9 mouse cellular contexts compared by ENCODE assay signal in the genomic region with DNA sequence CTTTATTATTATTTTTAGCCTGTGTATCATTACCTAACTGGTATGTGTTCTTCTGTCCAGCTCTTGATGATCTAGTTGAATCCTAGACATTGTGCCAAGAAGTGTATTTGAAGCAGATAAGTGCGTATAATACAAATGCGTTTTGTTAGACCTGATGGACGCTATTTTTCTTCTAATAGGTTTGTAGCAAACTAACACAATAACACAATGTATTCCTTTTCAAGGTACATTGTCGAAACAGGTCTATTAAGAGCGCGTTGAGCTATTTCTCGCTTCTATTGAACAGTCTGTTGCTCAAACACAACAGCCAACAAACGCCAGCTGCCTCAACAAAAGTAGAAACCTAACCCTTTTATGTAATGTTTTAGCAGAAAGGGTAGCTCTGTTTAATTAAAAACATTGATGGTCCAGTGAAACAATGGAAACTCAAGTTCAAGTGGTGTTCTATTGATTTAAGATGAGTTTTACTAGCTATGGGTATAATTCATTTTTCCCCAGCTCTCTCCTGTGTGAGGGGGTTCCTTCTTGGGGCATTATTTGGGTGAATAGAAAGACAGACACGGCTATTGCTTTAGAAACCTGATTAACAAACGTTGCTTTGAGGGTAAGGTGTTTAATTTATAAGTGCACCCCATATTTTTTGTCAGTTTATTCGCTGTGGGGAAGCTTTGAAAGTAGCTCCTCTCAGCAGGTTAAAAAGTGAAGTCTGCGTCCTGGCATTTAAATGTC. TPM values are rescaled to one million over a fixed set of nuclear protein-coding genes. Genes with fewer than 3 reads are reported as not detected.
DNase-seq lines count a peak whose midpoint lies in the region; ATAC-seq and TF ChIP-seq lines count a peak whose summit lies in the region.
"Had no signal": no experiment of that assay in that cellular context is flagged by ENCODE, and none has a peak within 500 bp of the region (broad histone marks: within the 10 kb centered on the region; RNA-seq: fewer than 3 reads in every experiment).

No protein-coding gene starts in this region.

- TF ChIP-seq POLR2A in small intestine, adult 2 months (IDR thresholded peaks at IDR 0.05; ENCODE audit: low read depth, low read length): no peak

- no peak overlapping the region for H3K4me2 ChIP-seq in lung, embryonic 14.5 days
- H3K4me2 ChIP-seq in limb, embryonic 12.5 days: peak overlapping the region; percentile 77

- no peak for TF ChIP-seq CTCF in lung, embryonic 14.5 days (IDR thresholded peaks at IDR 0.05; ENCODE audit: low read depth)
- TF ChIP-seq CTCF in small intestine, adult 2 months (IDR thresholded peaks at IDR 0.05; ENCODE audit: extremely low read depth, insufficient read length, insufficient replicate concordance, low read depth, low read length): no peak

- WGBS in lung, embryonic 14.5 days: 5% methylated on average over 12 of the region's 12 CpGs
- WGBS in forebrain, embryonic 10.5 days: under 1% methylated on average over 12 of the region's 12 CpGs
- 3% methylated on average over 12 of the region's 12 CpGs for WGBS in limb, embryonic 12.5 days
- WGBS in small intestine, adult 2 months: 12% methylated on average over 12 of the region's 12 CpGs

- H3K4me3 ChIP-seq in lung, embryonic 14.5 days (ENCODE audit: low read depth, low read length): no peak overlapping the region
- peak overlapping the region; percentile 52 for H3K4me3 ChIP-seq in forebrain, embryonic 10.5 days
- peak overlapping the region; percentile 43 for H3K4me3 ChIP-seq in limb, embryonic 12.5 days (replicated peaks)
- H3K4me3 ChIP-seq in small intestine, adult 2 months (ENCODE audit: low read depth, low read length): 0 out of 2 replicates have a peak overlapping the region, but pooled peaks have one; percentile 46

- no peaks in the 10 kb centered on the region for H3K36me3 ChIP-seq in lung, embryonic 14.5 days (ENCODE audit: insufficient read depth)
- no peaks in the 10 kb centered on the region for H3K36me3 ChIP-seq in forebrain, embryonic 10.5 days (replicated peaks)
- no peaks in the 10 kb centered on the region for H3K36me3 ChIP-seq in limb, embryonic 12.5 days
- no peaks in the 10 kb centered on the region for H3K36me3 ChIP-seq in small intestine, adult 2 months (ENCODE audit: control insufficient read depth, insufficient read depth, low read length)

- peak; percentile 32 for DNase-seq in lung, embryonic 14.5 days
- DNase-seq in lung, postnatal 4 days: no peak
- no peak for DNase-seq in forebrain, embryonic 10.5 days (ENCODE audit: extremely low spot score, low spot score)
- DNase-seq in ovary, postnatal 36 days (ENCODE audit: low spot score): no peak
- no peak for DNase-seq in left cerebral cortex, postnatal 4 days
- DNase-seq in gastrocnemius, postnatal 36 days: no peak

- no peaks in the 10 kb centered on the region for H3K4me1 ChIP-seq in lung, embryonic 14.5 days (ENCODE audit: insufficient read depth)
- peaks cover 46% of the 10 kb centered on the region for H3K4me1 ChIP-seq in forebrain, embryonic 10.5 days
- H3K4me1 ChIP-seq in limb, embryonic 12.5 days (replicated peaks): peaks cover 30% of the 10 kb centered on the region
- H3K4me1 ChIP-seq in small intestine, adult 2 months (ENCODE audit: control insufficient read depth, insufficient read depth, insufficient read length, low read length): peaks cover 7% of the 10 kb centered on the region

- H3K9me3 ChIP-seq in lung, embryonic 14.5 days (ENCODE audit: low read depth, low read length): no peaks in the 10 kb centered on the region
- H3K9me3 ChIP-seq in forebrain, embryonic 10.5 days: peaks cover 12% of the 10 kb centered on the region; the same call in 1 of the 2 replicates
- H3K9me3 ChIP-seq in limb, embryonic 12.5 days: no peaks in the 10 kb centered on the region

- no peak overlapping the region for H3K27ac ChIP-seq in lung, embryonic 14.5 days (ENCODE audit: low read depth)
- H3K27ac ChIP-seq in forebrain, embryonic 10.5 days: peak overlapping the region; percentile 85; the same call in 1 of the 2 replicates
- 0 out of 2 replicates have a peak overlapping the region, but pooled peaks have one; percentile 72 for H3K27ac ChIP-seq in limb, embryonic 12.5 days
- no peak overlapping the region for H3K27ac ChIP-seq in small intestine, adult 2 months (ENCODE audit: insufficient read depth, low read depth, low read length)

- H3K9ac ChIP-seq in lung, embryonic 14.5 days: no peak overlapping the region
- H3K9ac ChIP-seq in limb, embryonic 12.5 days (replicated peaks): peak overlapping the region; percentile 65; the same call in 1 of the 2 replicates

- intact Hi-C loops in left cerebral cortex, postnatal 4 days (cut with DNase I): no loop called here
- intact Hi-C loops in gastrocnemius, postnatal 36 days (cut with DNase I): loop anchor here (10.0 kb wide), 1 partner anchor 385 kb away; no protein-coding TSS in a partner anchor

- no peak for ATAC-seq in lung, embryonic 14.5 days (ENCODE audit: insufficient read depth)
- no peak for ATAC-seq in limb, embryonic 12.5 days (ENCODE audit: insufficient number of reproducible peaks, insufficient read depth, low FRiP score, low TSS enrichment, low read depth)

- peaks cover 78% of the 10 kb centered on the region for H3K27me3 ChIP-seq in lung, embryonic 14.5 days (ENCODE audit: insufficient read depth, low read length)
- peaks cover 88% of the 10 kb centered on the region for H3K27me3 ChIP-seq in forebrain, embryonic 10.5 days (ENCODE audit: poor library complexity, severe bottlenecking)
- H3K27me3 ChIP-seq in limb, embryonic 12.5 days: peaks cover 37% of the 10 kb centered on the region
- H3K27me3 ChIP-seq in small intestine, adult 2 months (ENCODE audit: control insufficient read depth, insufficient read depth, low read length): peaks cover 48% of the 10 kb centered on the region

RNA-seq across cellular contexts. Expression of gene Gm10837, which starts 0.5 kb away (rescaled TPM):
- not detected in 2 replicates for polyA plus RNA-seq in lung, embryonic 14.5 days (2014; fragmentation: Nextera tagmentation; extraction: Ambion mirVana)
- polyA plus RNA-seq in forebrain, embryonic 10.5 days (2016; fragmentation: Nextera tagmentation; extraction: Ambion mirVana): 0.27 TPM in 1 of 2 replicates, not detected in the other
- polyA plus RNA-seq in limb, embryonic 12.5 days (2016; fragmentation: Nextera tagmentation; extraction: Ambion mirVana): 0.14 and 0.18 TPM in 2 replicates
- not detected in 2 replicates for polyA plus RNA-seq in small intestine, adult 2 months (2012; rRNA removed)
- total RNA-seq in left cerebral cortex, postnatal 4 days (2021): under 1 TPM in 1 of 2 experiments, not detected in 1; 0.40 TPM
- not detected for total RNA-seq in gastrocnemius, postnatal 36 days (2021)
- polyA plus RNA-seq: intestine, embryonic 14.5 days had no signal

RNA-seq across cellular contexts. Expression of gene Zic2, which starts 14.6 kb away (rescaled TPM):
- not detected in 2 replicates for polyA plus RNA-seq in lung, embryonic 14.5 days (2014; fragmentation: Nextera tagmentation; extraction: Ambion mirVana)
- 7.0 and 7.3 TPM in 2 replicates for polyA plus RNA-seq in forebrain, embryonic 10.5 days (2016; fragmentation: Nextera tagmentation; extraction: Ambion mirVana)
- 6.2 and 8.0 TPM in 2 replicates for polyA plus RNA-seq in limb, embryonic 12.5 days (2016; fragmentation: Nextera tagmentation; extraction: Ambion mirVana)
- polyA plus RNA-seq in small intestine, adult 2 months (2012; rRNA removed): not detected in 2 replicates
- 10 to 100 TPM; 22.4 to 24.1 TPM for total RNA-seq in left cerebral cortex, postnatal 4 days (2021)
- not detected for total RNA-seq in gastrocnemius, postnatal 36 days (2021)
- polyA plus RNA-seq: intestine, embryonic 14.5 days had no signal

RNA-seq across cellular contexts. Expression of gene Zic5, which starts 24.4 kb away (rescaled TPM):
- not detected in 2 replicates for polyA plus RNA-seq in lung, embryonic 14.5 days (2014; fragmentation: Nextera tagmentation; extraction: Ambion mirVana)
- polyA plus RNA-seq in forebrain, embryonic 10.5 days (2016; fragmentation: Nextera tagmentation; extraction: Ambion mirVana): 20.7 and 21.5 TPM in 2 replicates
- 8.0 TPM in 2 replicates for polyA plus RNA-seq in limb, embryonic 12.5 days (2016; fragmentation: Nextera tagmentation; extraction: Ambion mirVana)
- polyA plus RNA-seq in small intestine, adult 2 months (2012; rRNA removed): not detected in 2 replicates
- 1 to 10 TPM; 3.9 to 5.1 TPM for total RNA-seq in left cerebral cortex, postnatal 4 days (2021)
- total RNA-seq in gastrocnemius, postnatal 36 days (2021): not detected
- polyA plus RNA-seq: intestine, embryonic 14.5 days had no signal

RNA-seq across cellular contexts. Expression of gene Gm5089, which starts 38.9 kb away (rescaled TPM):
- polyA plus RNA-seq in lung, embryonic 14.5 days (2014; fragmentation: Nextera tagmentation; extraction: Ambion mirVana): not detected in 2 replicates
- polyA plus RNA-seq in forebrain, embryonic 10.5 days (2016; fragmentation: Nextera tagmentation; extraction: Ambion mirVana): 1.0 and 1.9 TPM in 2 replicates
- polyA plus RNA-seq in limb, embryonic 12.5 days (2016; fragmentation: Nextera tagmentation; extraction: Ambion mirVana): 0.14 and 0.23 TPM in 2 replicates
- polyA plus RNA-seq in small intestine, adult 2 months (2012; rRNA removed): not detected in 2 replicates
- total RNA-seq in left cerebral cortex, postnatal 4 days (2021): under 1 TPM; 0.28 to 0.50 TPM
- not detected for total RNA-seq in gastrocnemius, postnatal 36 days (2021)
- polyA plus RNA-seq: intestine, embryonic 14.5 days had no signal

RNA-seq across cellular contexts. Expression of gene Pcca, which starts 44.3 kb away (rescaled TPM):
- polyA plus RNA-seq in lung, embryonic 14.5 days (2014; fragmentation: Nextera tagmentation; extraction: Ambion mirVana): 23.0 and 23.8 TPM in 2 replicates
- polyA plus RNA-seq in forebrain, embryonic 10.5 days (2016; fragmentation: Nextera tagmentation; extraction: Ambion mirVana): 38.9 and 39.0 TPM in 2 replicates
- 34.5 and 37.7 TPM in 2 replicates for polyA plus RNA-seq in limb, embryonic 12.5 days (2016; fragmentation: Nextera tagmentation; extraction: Ambion mirVana)
- polyA plus RNA-seq in small intestine, adult 2 months (2012; rRNA removed): 2.1 and 2.7 TPM in 2 replicates
- 10 to 100 TPM; 26.1 to 29.5 TPM for total RNA-seq in left cerebral cortex, postnatal 4 days (2021)
- total RNA-seq in gastrocnemius, postnatal 36 days (2021): 10 to 100 TPM; 42.3 to 42.5 TPM

Comparison
In these comparisons a context has a peak if more than half of its experiments do, and no peak if none do; other contexts are left out.
1. H3K27ac ChIP-seq: peak in forebrain, embryonic 10.5 days (single experiment) and limb, embryonic 12.5 days (single experiment); none in lung, embryonic 14.5 days (single experiment) and small intestine, adult 2 months (single experiment).